Mouse (Mus musculus): ENCODE measurements at regions not wholly inside any gene's neighbourhood (a gene's known extent, or its start where the extent isn't known, plus 50 kb on each side); places are given as distances from the start of the nearest gene placed in this dataset.

DNA sequence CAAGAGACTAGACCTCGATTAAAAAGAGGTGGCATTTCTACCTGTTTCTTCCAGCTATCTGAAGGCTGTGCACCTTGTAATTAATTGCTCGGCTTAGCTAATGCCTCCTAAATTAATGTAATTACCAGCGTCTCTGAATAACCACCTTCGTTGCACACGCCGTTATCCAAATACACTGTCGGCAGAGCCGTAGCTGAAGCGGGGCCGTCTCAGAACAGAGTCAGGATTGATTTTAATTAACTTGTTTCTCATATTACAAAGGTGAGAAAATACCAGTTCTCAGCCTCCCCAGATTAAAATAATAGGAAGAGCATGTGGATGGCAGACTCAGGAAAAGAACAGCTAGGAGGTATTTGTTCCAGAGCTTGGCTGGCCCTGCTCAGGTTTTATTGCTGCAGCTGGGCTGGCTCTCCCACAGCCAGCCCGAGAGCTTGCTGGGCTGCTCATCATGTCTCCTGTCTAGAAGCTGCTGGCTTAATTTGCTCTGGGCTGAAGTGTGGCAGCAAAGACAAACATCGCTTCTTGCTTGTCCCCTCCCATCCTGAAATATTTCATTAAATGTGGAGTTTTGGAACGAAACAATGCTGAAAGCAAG lies 282.5 kb downstream of the Cbln1 start:
- Histone ChIP-seq H3K36me3 (ENCODE audit: control insufficient read depth, insufficient read depth, low read length) (no peaks in the 10 kb centered on the region), H3K4me1 (ENCODE audit: control insufficient read depth, insufficient read depth, low read length) (no peaks in the 10 kb centered on the region), H3K4me3 (ENCODE audit: control insufficient read depth, low read depth, low read length) (no peak overlapping the region), H3K27me3 (ENCODE audit: control insufficient read depth, insufficient read depth, low read length) (no peaks in the 10 kb centered on the region), H3K27ac (ENCODE audit: control insufficient read depth, insufficient read depth, low read depth, low read length) (no peak overlapping the region)
- TF ChIP-seq CTCF (IDR thresholded peaks at IDR 0.05; ENCODE audit: control insufficient read depth, insufficient read depth, insufficient replicate concordance, low read depth, low read length) (no peak), POLR2A (IDR thresholded peaks at IDR 0.05; ENCODE audit: control insufficient read depth, low read depth, low read length) (no peak)

GRCm38 (mm10) chr8:87182888-87183287 lies 289.5 kb downstream of the Cbln1 start:
- Histone ChIP-seq H3K4me1 (ENCODE audit: control insufficient read depth, insufficient read depth, low read length) (no peaks in the 10 kb centered on the region), H3K4me3 (ENCODE audit: control insufficient read depth, low read depth, low read length) (no peak overlapping the region), H3K27me3 (ENCODE audit: control insufficient read depth, insufficient read depth, low read length) (no peaks in the 10 kb centered on the region), H3K36me3 (ENCODE audit: control insufficient read depth, insufficient read depth, low read length) (no peaks in the 10 kb centered on the region), H3K27ac (ENCODE audit: control insufficient read depth, insufficient read depth, low read depth, low read length) (no peak overlapping the region)
- TF ChIP-seq POLR2A (IDR thresholded peaks at IDR 0.05; ENCODE audit: control insufficient read depth, low read depth, low read length): no peak
- no peak for TF ChIP-seq CTCF (IDR thresholded peaks at IDR 0.05; ENCODE audit: control insufficient read depth, insufficient read depth, insufficient replicate concordance, low read depth, low read length)

- no peaks in the 10 kb centered on the region for H3K27me3 ChIP-seq (ENCODE audit: control insufficient read depth, insufficient read depth, low read length)
- no peak for TF ChIP-seq POLR2A (IDR thresholded peaks at IDR 0.05; ENCODE audit: control insufficient read depth, low read depth, low read length)
- no peak for TF ChIP-seq CTCF (IDR thresholded peaks at IDR 0.05; ENCODE audit: control insufficient read depth, insufficient read depth, insufficient replicate concordance, low read depth, low read length)
- H3K36me3 ChIP-seq (ENCODE audit: control insufficient read depth, insufficient read depth, low read length): no peaks in the 10 kb centered on the region
- no peak overlapping the region for H3K27ac ChIP-seq (ENCODE audit: control insufficient read depth, insufficient read depth, low read depth, low read length)
- no peaks in the 10 kb centered on the region for H3K4me1 ChIP-seq (ENCODE audit: control insufficient read depth, insufficient read depth, low read length)
- no peak overlapping the region for H3K4me3 ChIP-seq (ENCODE audit: control insufficient read depth, low read depth, low read length)
These were observed 293.5 kb upstream of the N4bp1 start for GRCm38 (mm10) chr8:87178561-87178960.

- no peak overlapping the region for H3K27ac ChIP-seq (ENCODE audit: control insufficient read depth, insufficient read depth, low read depth, low read length)
- TF ChIP-seq POLR2A (IDR thresholded peaks at IDR 0.05; ENCODE audit: control insufficient read depth, low read depth, low read length): no peak
These were observed 292.6 kb upstream of the N4bp1 start for GRCm38 (mm10) chr8:87177620-87178019.

DNA sequence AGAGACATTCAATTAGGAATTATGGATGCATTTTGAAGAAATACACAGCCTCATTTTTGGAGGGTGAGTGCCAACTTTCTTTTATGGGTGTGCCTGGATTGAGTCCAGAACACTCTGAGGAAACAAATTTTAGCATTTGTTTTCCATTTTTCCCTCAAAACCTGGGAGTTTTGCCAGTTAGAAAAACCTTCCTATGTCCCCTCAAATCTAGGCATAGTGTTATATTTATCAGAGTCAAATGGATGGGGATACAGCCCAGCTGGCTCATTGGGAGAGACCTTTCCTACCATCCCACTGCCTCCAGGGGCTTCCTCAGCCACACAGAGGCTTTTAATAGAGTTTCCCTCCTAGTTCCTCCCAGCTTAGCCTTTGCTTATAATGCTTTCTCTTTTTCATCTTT lies 290.0 kb upstream of the N4bp1 start:
- Histone ChIP-seq H3K27ac (ENCODE audit: control insufficient read depth, insufficient read depth, low read depth, low read length) (no peak overlapping the region), H3K4me1 (ENCODE audit: control insufficient read depth, insufficient read depth, low read length) (no peaks in the 10 kb centered on the region), H3K27me3 (ENCODE audit: control insufficient read depth, insufficient read depth, low read length) (no peaks in the 10 kb centered on the region), H3K4me3 (ENCODE audit: control insufficient read depth, low read depth, low read length) (no peak overlapping the region), H3K36me3 (ENCODE audit: control insufficient read depth, insufficient read depth, low read length) (no peaks in the 10 kb centered on the region)
- TF ChIP-seq POLR2A (IDR thresholded peaks at IDR 0.05; ENCODE audit: control insufficient read depth, low read depth, low read length): no peak
- TF ChIP-seq CTCF (IDR thresholded peaks at IDR 0.05; ENCODE audit: control insufficient read depth, insufficient read depth, insufficient replicate concordance, low read depth, low read length): no peak

More at GRCm38 (mm10) chr8:87177620-87178019, 292.6 kb upstream of the N4bp1 start:
- no peaks in the 10 kb centered on the region for H3K4me1 ChIP-seq (ENCODE audit: control insufficient read depth, insufficient read depth, low read length)
- no peaks in the 10 kb centered on the region for H3K27me3 ChIP-seq (ENCODE audit: control insufficient read depth, insufficient read depth, low read length)
- no peaks in the 10 kb centered on the region for H3K36me3 ChIP-seq (ENCODE audit: control insufficient read depth, insufficient read depth, low read length)
- H3K4me3 ChIP-seq (ENCODE audit: control insufficient read depth, low read depth, low read length): no peak overlapping the region

GRCm38 (mm10) chr8:87173720-87174119 lies 288.7 kb upstream of the N4bp1 start:
- no peaks in the 10 kb centered on the region for H3K36me3 ChIP-seq (ENCODE audit: control insufficient read depth, insufficient read depth, low read length)
- H3K27me3 ChIP-seq (ENCODE audit: control insufficient read depth, insufficient read depth, low read length): no peaks in the 10 kb centered on the region
- H3K27ac ChIP-seq (ENCODE audit: control insufficient read depth, insufficient read depth, low read depth, low read length): no peak overlapping the region
- H3K4me1 ChIP-seq (ENCODE audit: control insufficient read depth, insufficient read depth, low read length): no peaks in the 10 kb centered on the region
- TF ChIP-seq CTCF (IDR thresholded peaks at IDR 0.05; ENCODE audit: control insufficient read depth, insufficient read depth, insufficient replicate concordance, low read depth, low read length) (no peak), POLR2A (IDR thresholded peaks at IDR 0.05; ENCODE audit: control insufficient read depth, low read depth, low read length) (no peak)
- H3K4me3 ChIP-seq (ENCODE audit: control insufficient read depth, low read depth, low read length): no peak overlapping the region

DNA sequence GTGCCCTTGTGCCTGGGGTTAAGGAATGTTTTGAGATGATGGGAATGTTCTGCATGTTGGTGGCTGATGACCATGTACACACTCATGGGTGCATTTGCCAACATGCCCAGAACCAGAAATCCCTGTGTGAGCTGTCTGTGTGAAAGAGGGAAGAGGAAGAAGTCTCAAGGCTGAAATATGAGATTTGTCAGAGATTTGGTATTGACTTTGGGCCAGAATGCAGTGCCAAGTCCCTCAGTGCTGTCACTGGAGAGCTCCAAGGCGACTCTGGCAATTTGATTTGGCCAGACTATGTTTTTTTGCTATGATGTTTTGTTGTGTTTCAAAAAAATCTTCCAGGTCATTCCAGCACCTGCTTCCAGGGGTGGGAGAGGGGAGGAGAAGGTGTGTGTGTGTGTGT lies 281.7 kb upstream of the N4bp1 start:
- H3K27ac ChIP-seq (ENCODE audit: control insufficient read depth, insufficient read depth, low read depth, low read length): no peak overlapping the region
- H3K27me3 ChIP-seq (ENCODE audit: control insufficient read depth, insufficient read depth, low read length): no peaks in the 10 kb centered on the region
- no peaks in the 10 kb centered on the region for H3K36me3 ChIP-seq (ENCODE audit: control insufficient read depth, insufficient read depth, low read length)
- H3K4me1 ChIP-seq (ENCODE audit: control insufficient read depth, insufficient read depth, low read length): no peaks in the 10 kb centered on the region
- H3K4me3 ChIP-seq (ENCODE audit: control insufficient read depth, low read depth, low read length): no peak overlapping the region
- no peak for TF ChIP-seq POLR2A (IDR thresholded peaks at IDR 0.05; ENCODE audit: control insufficient read depth, low read depth, low read length)
- no peak for TF ChIP-seq CTCF (IDR thresholded peaks at IDR 0.05; ENCODE audit: control insufficient read depth, insufficient read depth, insufficient replicate concordance, low read depth, low read length)

DNA sequence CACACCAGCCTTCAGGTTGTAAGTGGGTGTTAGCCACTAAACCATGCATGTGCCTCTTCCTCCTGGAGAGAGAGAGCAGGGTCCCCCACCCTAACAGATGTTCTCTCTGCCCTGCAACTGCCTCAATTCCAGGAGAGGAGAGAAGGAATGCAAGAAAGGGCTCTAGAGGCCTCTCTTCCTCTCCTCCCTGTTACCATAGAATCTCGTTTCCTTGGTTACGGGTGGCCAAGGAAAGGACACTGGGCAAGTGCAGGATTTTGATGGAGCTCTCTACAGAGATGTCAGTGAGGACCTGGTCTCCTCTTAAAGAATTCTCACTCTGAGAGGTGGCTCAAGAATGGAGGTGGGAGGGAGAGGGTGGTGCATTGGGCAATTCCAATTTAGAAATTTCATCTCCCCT lies 275.4 kb upstream of the N4bp1 start:
- TF ChIP-seq POLR2A (IDR thresholded peaks at IDR 0.05; ENCODE audit: control insufficient read depth, low read depth, low read length) (no peak), CTCF (IDR thresholded peaks at IDR 0.05; ENCODE audit: control insufficient read depth, insufficient read depth, insufficient replicate concordance, low read depth, low read length) (no peak)
- Histone ChIP-seq H3K4me1 (ENCODE audit: control insufficient read depth, insufficient read depth, low read length) (peaks cover 6% of the 10 kb centered on the region), H3K27ac (ENCODE audit: control insufficient read depth, insufficient read depth, low read depth, low read length) (no peak overlapping the region), H3K36me3 (ENCODE audit: control insufficient read depth, insufficient read depth, low read length) (no peaks in the 10 kb centered on the region), H3K27me3 (ENCODE audit: control insufficient read depth, insufficient read depth, low read length) (no peaks in the 10 kb centered on the region), H3K4me3 (ENCODE audit: control insufficient read depth, low read depth, low read length) (no peak overlapping the region)
